Mouse (Mus musculus) cortical plate, adult 2 months (tissue): ENCODE data around the gene Ncoa3. TPM values are rescaled to one million over a fixed set of nuclear protein-coding genes. Genes with fewer than 3 reads are reported as not detected.
"Not testable (repeated sequence)": the region's sequence is repeated elsewhere in the genome, so short reads cannot be mapped to it uniquely, and the experiment has no call there.

Experiments used
- H3K27ac ChIP-seq: fragments of 200-500 bp; 2 replicates; pipeline ENCODE4 v1.5.1; 2012; ENCODE audit warnings: low read length, control low read depth, inconsistent platforms; ENCODE audit not compliant: insufficient read depth
- H3K4me1 ChIP-seq: fragments of 200-500 bp; 2 replicates; pipeline ENCODE4 v1.6.1; 2011; ENCODE audit warnings: low read length; ENCODE audit not compliant: control insufficient read depth, insufficient read depth
- H3K4me3 ChIP-seq: fragments of 200-500 bp; 2 replicates; pipeline ENCODE4 v1.5.1; 2011; ENCODE audit warnings: mild to moderate bottlenecking, low read length, control low read depth; ENCODE audit not compliant: insufficient read depth
- CTCF ChIP-seq: fragments of 200-500 bp; IDR thresholded peaks from 2 replicates; pipeline ENCODE4 v1.5.1; 2011; ENCODE audit warnings: mild to moderate bottlenecking, control low read depth, low read length; ENCODE audit not compliant: insufficient read depth; ENCODE audit errors: extremely low read depth
- POLR2A ChIP-seq: fragments of 200-500 bp; IDR thresholded peaks from 2 replicates; pipeline ENCODE4 v1.6.1; 2011; ENCODE audit warnings: mild to moderate bottlenecking, low read length, control low read depth; ENCODE audit not compliant: insufficient read depth; ENCODE audit errors: extremely low read depth
- polyA plus RNA-seq: library from polyadenylated mRNA; depleted of rRNA; stranded (reverse); fragments of >200 nt; gene quantifications from 2 replicates; pipeline ENCODE4 v1.2.3, GENCODE M21; 2012; rRNA removed

Gene Ncoa3
- 29.7 and 32.8 TPM in 2 replicates for polyA plus RNA-seq

- H3K4me1 ChIP-seq, result peaks cover 2% of the 10 kb centered on the region; the same call in 1 of the 2 replicates
- peak within 1 kb of the TSS; percentile 97 for H3K4me3 ChIP-seq
- peak within 1 kb of the TSS; percentile 92 for H3K27ac ChIP-seq
- peak; percentile 92 for TF ChIP-seq POLR2A
- TF ChIP-seq CTCF, result no peak
Observed at GRCm38 (mm10) chr2:165992270-165993172, at the start of gene Ncoa3. Gene Ncoa3 (plus strand): TSS chr2:165992636.

- H3K4me3 ChIP-seq, result no peak overlapping the region
- no peaks in the 10 kb centered on the region for H3K4me1 ChIP-seq
- no peak overlapping the region for H3K27ac ChIP-seq
- TF ChIP-seq POLR2A, result no peak
- no peak for TF ChIP-seq CTCF
Observed at GRCm38 (mm10) chr2:165943113-165943512, 49.3 kb upstream of the Ncoa3 start.

GRCm38 (mm10) chr2:165944576-165945351 is 47.7 kb upstream of the Ncoa3 start:
- H3K27ac ChIP-seq, result no peak overlapping the region
- no peaks in the 10 kb centered on the region for H3K4me1 ChIP-seq
- TF ChIP-seq CTCF, result no peak
- no peak for TF ChIP-seq POLR2A
- H3K4me3 ChIP-seq, result no peak overlapping the region

- Histone ChIP-seq H3K4me3 (no peak overlapping the region), H3K4me1 (no peaks in the 10 kb centered on the region), H3K27ac (no peak overlapping the region)
- TF ChIP-seq CTCF (no peak), POLR2A (no peak)
Observed at GRCm38 (mm10) chr2:165946046-165946564, 46.3 kb upstream of the Ncoa3 start.

- no peak overlapping the region; the same call in 1 of the 2 replicates for H3K27ac ChIP-seq
- TF ChIP-seq POLR2A, result no peak
- TF ChIP-seq CTCF, result no peak
- H3K4me3 ChIP-seq, result no peak overlapping the region
- H3K4me1 ChIP-seq, result no peaks in the 10 kb centered on the region
Observed at GRCm38 (mm10) chr2:165948007-165948406, 44.4 kb upstream of the Ncoa3 start.

GRCm38 (mm10) chr2:165948785-165949184 is 43.7 kb upstream of the Ncoa3 start:
- not testable (repeated sequence) for H3K4me1 ChIP-seq, H3K4me3 ChIP-seq, H3K27ac ChIP-seq

- Histone ChIP-seq H3K4me3 (no peak overlapping the region), H3K27ac (no peak overlapping the region), H3K4me1 (no peaks in the 10 kb centered on the region)
- no peak for TF ChIP-seq POLR2A
- no peak for TF ChIP-seq CTCF
Observed at GRCm38 (mm10) chr2:165949719-165950118, 42.7 kb upstream of the Ncoa3 start.

GRCm38 (mm10) chr2:165951432-165952068 is 40.9 kb upstream of the Ncoa3 start:
- Histone ChIP-seq H3K4me1 (no peaks in the 10 kb centered on the region), H3K4me3 (no peak overlapping the region), H3K27ac (no peak overlapping the region)
- no peak for TF ChIP-seq POLR2A
- no peak for TF ChIP-seq CTCF

GRCm38 (mm10) chr2:165954872-165955271 is 37.6 kb upstream of the Ncoa3 start:
- Histone ChIP-seq H3K27ac (0 out of 2 replicates have a peak overlapping the region, but pooled peaks have one; percentile 10), H3K4me3 (no peak overlapping the region), H3K4me1 (no peaks in the 10 kb centered on the region)
- TF ChIP-seq POLR2A (no peak), CTCF (no peak)

- TF ChIP-seq POLR2A, result no peak
- TF ChIP-seq CTCF, result no peak
- Histone ChIP-seq H3K4me3 (no peak overlapping the region), H3K27ac (no peak overlapping the region), H3K4me1 (no peaks in the 10 kb centered on the region)
Observed at GRCm38 (mm10) chr2:165955386-165955785, 37.0 kb upstream of the Ncoa3 start.
